Mouse (Mus musculus) C2C12 (cell line): ENCODE measurements around the gene Tspan4.

Experiments
- CTCF ChIP-seq: IDR thresholded peaks from one replicate; pipeline ENCODE4 v1.5.1; 2011; ENCODE audit not compliant: control insufficient read depth, insufficient read depth, insufficient read length
- MAX ChIP-seq: IDR thresholded peaks from one replicate; pipeline ENCODE4 v1.6.1; 2011; ENCODE audit warnings: mild to moderate bottlenecking, control low read depth
- MYOG ChIP-seq: IDR thresholded peaks from one replicate; pipeline ENCODE4 v1.6.1; 2011; ENCODE audit not compliant: control insufficient read depth, insufficient read length; ENCODE audit errors: extremely low read depth

DNA sequence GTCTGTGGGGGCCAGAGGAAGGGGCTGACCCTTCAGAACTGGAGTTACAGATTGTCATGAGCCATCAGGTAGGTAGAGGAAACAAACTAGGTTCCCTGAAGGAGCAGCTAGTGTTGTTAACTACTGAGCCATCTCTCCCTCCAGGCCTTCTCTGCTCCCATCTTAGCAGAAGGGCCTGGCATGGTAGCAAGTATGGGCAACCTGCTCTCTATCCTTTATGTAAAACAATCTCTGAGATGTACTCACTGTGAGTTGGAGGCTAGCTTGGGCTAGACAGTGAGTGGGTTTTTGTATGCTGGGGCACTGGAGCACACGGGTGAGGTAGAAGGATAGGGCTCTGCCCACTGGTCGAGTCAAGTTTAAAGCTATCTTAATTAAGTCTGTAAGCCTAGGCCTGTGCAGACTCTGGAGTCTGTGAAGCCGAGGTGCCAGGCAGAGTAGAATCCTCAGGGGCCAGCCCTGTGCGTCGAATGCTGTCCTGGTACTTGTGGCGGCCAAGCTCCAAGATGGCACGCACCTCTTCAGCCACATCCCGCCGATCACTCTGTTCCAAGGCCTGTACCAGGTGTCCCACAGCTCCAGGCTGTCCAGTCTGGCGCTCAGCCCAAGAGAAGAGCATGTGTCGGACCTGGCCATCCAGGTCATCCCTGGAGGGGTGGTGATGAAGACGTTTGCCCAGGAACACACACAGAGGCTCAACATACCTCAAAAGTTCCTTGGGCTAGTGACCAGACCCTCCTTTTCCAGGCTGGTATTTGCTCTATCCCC, 36.7 kb upstream of the Tspan4 start:
- TF ChIP-seq MYOG (no peak), CTCF (no peak), MAX (no peak)
